Mouse (Mus musculus) kidney, adult 2 months (tissue): ENCODE data around the gene M1ap. TPM values are rescaled to one million over a fixed set of nuclear protein-coding genes. Genes with fewer than 3 reads are reported as not detected.
A peak's percentile ranks its signal among the peaks of the same experiment; 100 is the strongest.

Source experiments
- DNase-seq: peaks from one replicate; pipeline ENCODE4 v3.0.0; 2021
- H3K27ac ChIP-seq: fragments of 200-500 bp; 2 replicates; pipeline ENCODE4 v1.5.1; 2012; ENCODE audit warnings: low read depth, low read length, control low read depth, inconsistent platforms; ENCODE audit not compliant: insufficient read depth
- H3K27me3 ChIP-seq: fragments of 200-500 bp; replicated peaks from 2 replicates; pipeline ENCODE4 v1.6.1; 2012; ENCODE audit warnings: mild to moderate bottlenecking, moderate library complexity, low read length, inconsistent platforms; ENCODE audit not compliant: control insufficient read depth, insufficient read depth
- H3K36me3 ChIP-seq: fragments of 200-500 bp; 2 replicates; pipeline ENCODE4 v1.6.1; 2012; ENCODE audit warnings: mild to moderate bottlenecking, moderate library complexity, low read length, inconsistent platforms; ENCODE audit not compliant: control insufficient read depth, insufficient read depth
- H3K4me1 ChIP-seq: fragments of 200-500 bp; 2 replicates; pipeline ENCODE4 v1.6.1; 2011; ENCODE audit warnings: low read length; ENCODE audit not compliant: control insufficient read depth, insufficient read depth
- H3K4me3 ChIP-seq: fragments of 200-500 bp; 2 replicates; pipeline ENCODE4 v1.5.1; 2011; ENCODE audit warnings: mild to moderate bottlenecking, low read depth, low read length, control low read depth; ENCODE audit not compliant: insufficient read depth
- CTCF ChIP-seq: fragments of 200-500 bp; conservative IDR thresholded peaks from 2 replicates; pipeline ENCODE4 v1.5.1; 2011; ENCODE audit warnings: low read depth, mild to moderate bottlenecking, control low read depth, low read length, moderate library complexity, mixed read lengths; ENCODE audit not compliant: insufficient read depth, insufficient read length
- POLR2A ChIP-seq: fragments of 200-500 bp; IDR thresholded peaks from one replicate; pipeline ENCODE4 v1.6.1; 2011; ENCODE audit warnings: low read depth, low read length, control low read depth
- WGBS: fragments of 180-500 bp; shearing (Covaris S2); methylation state at CpG from one replicate; pipeline ENCODE4 v1.1.7; 2018; 5-methylcytosine and 5-hydroxymethylcytosine counted together
- polyA plus RNA-seq: library from polyadenylated mRNA; depleted of rRNA; stranded (reverse); fragments of >200 nt; gene quantifications from 2 replicates; pipeline ENCODE4 v1.2.3, GENCODE M21; 2012

The M1ap gene
- polyA plus RNA-seq, 1 experiment = 0.16 TPM

GRCm38 (mm10) chr6:83053136-83053960, 106.6 kb downstream of the M1ap start:
- DNase-seq = peak; percentile 15

DNA sequence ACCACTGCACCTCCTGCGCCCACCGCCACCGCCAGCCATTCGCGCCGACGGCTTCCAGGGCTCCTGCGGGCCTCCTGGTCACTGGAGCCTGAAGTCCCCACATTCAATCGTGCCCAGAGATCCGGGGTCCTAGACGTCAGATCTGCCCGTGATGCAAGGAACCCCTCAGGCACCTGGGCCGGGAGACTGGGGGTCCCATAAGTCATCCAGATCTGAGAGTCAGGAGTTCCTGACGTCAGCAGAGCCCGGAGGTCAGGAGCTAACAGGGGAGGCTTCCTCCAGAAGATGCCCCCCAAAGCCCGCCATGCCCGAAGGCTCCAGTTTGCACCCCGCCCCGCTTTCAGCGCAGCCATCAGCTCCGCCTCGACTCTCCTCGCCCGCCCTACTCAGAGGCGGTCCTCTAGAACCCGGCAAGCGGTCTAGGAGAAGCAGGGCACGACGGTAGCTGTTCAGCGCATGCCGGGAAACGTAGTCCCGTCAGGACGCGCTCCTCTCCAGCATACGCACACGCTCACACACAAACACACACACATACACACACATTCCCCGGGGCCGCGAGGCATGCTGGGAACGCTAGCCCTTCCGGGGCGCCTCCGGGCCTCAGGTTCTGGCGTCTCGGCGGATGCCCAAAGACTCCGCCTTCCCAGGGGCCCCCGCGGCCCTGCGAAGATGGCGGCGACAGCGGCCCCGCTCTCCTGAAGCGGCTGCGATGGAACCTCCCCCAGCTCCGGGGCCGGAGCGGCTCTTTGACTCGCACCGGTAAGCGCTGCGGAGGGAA, 107.6 kb downstream of the M1ap start, which contains the start of gene Aup1:
Aup1 (plus strand) TSS at position 448 of the 778 bp plus-strand sequence.
- Histone ChIP-seq H3K27ac (peak within 1 kb of the TSS; percentile 61), H3K4me1 (peaks cover 10% of the 10 kb centered on the region), H3K27me3 (no peaks in the 10 kb centered on the region), H3K36me3 (no peaks in the 10 kb centered on the region), H3K4me3 (peak within 1 kb of the TSS; percentile 79)
- peak; percentile 40 for TF ChIP-seq POLR2A
- no peak for TF ChIP-seq CTCF
- under 1% methylated on average over 64 of the region's 64 CpGs for whole genome bisulfite sequencing
- peak; percentile 99 for DNase-seq

More at GRCm38 (mm10) chr6:83053136-83053960, 106.6 kb downstream of the M1ap start:
- H3K4me3 ChIP-seq = peak overlapping the region; percentile 79
- H3K4me1 ChIP-seq = peaks cover 10% of the 10 kb centered on the region
- no peak for TF ChIP-seq CTCF
- no peak for TF ChIP-seq POLR2A
- WGBS = 3% methylated on average over 26 of the region's 26 CpGs
- no peak overlapping the region for H3K27ac ChIP-seq
- no peaks in the 10 kb centered on the region for H3K36me3 ChIP-seq
- H3K27me3 ChIP-seq = no peaks in the 10 kb centered on the region

DNA sequence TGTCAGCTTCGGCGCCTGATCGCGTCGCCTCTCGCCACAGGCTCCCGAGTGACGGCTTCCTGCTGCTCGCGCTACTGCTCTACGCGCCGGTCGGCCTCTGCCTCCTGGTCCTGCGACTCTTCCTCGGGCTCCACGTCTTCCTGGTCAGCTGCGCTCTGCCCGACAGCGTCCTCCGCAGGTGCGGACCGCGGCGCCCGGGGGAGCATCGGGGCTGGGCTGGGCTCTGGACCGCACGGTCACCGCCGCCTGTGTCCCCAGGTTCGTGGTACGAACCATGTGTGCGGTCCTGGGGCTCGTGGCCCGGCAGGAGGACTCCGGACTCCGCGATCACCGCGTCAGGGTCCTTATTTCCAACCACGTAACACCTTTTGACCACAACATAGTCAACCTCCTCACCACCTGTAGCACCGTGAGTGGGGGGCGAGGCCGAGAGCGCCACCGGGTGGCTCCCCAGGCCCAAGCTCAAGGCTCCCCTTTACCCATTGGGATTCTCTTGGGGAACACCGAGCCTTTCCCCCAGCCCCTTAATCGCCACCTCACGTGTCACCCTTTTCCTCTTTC, 108.2 kb downstream of the M1ap start, which contains the start of gene Htra2:
Htra2 (minus strand) TSS at position 403 of the 561 bp plus-strand sequence.
- no peak for DNase-seq
- peaks cover 10% of the 10 kb centered on the region for H3K4me1 ChIP-seq
- no peaks in the 10 kb centered on the region for H3K36me3 ChIP-seq
- H3K27me3 ChIP-seq = no peaks in the 10 kb centered on the region
- H3K4me3 ChIP-seq = peak within 1 kb of the TSS; percentile 79
- peak within 1 kb of the TSS; percentile 61 for H3K27ac ChIP-seq
- TF ChIP-seq CTCF (peak; percentile 30; the same call in 1 of the 2 replicates), POLR2A (no peak)
- WGBS = under 1% methylated on average over 50 of the region's 50 CpGs

- H3K27ac ChIP-seq = no peak within 1 kb of the TSS
- peak; percentile 91 for DNase-seq
- peaks cover 10% of the 10 kb centered on the region for H3K4me1 ChIP-seq
- no peak for TF ChIP-seq CTCF
- TF ChIP-seq POLR2A = no peak
- WGBS = 36% methylated on average over 3 of the region's 3 CpGs
- no peaks in the 10 kb centered on the region for H3K36me3 ChIP-seq
- peak within 1 kb of the TSS; percentile 9; the same call in 1 of the 2 replicates for H3K4me3 ChIP-seq
- H3K27me3 ChIP-seq = no peaks in the 10 kb centered on the region
Measured at GRCm38 (mm10) chr6:83057790-83058189, 111.1 kb downstream of the M1ap start, which contains the start of gene Dqx1. Gene Dqx1 (plus strand): TSS chr6:83057844.

GRCm38 (mm10) chr6:83058725-83059124, 112.0 kb downstream of the M1ap start:
- 81% methylated on average over 2 of the region's 2 CpGs for WGBS
- DNase-seq = no peak
- Histone ChIP-seq H3K27me3 (no peaks in the 10 kb centered on the region), H3K4me1 (peaks cover 5% of the 10 kb centered on the region; the same call in 1 of the 2 replicates), H3K27ac (no peak overlapping the region), H3K4me3 (no peak overlapping the region), H3K36me3 (no peaks in the 10 kb centered on the region)
- TF ChIP-seq CTCF (no peak), POLR2A (no peak)

GRCm38 (mm10) chr6:83065995-83066394, 119.3 kb downstream of the M1ap start:
- Histone ChIP-seq H3K36me3 (no peaks in the 10 kb centered on the region), H3K4me3 (no peak overlapping the region), H3K27ac (no peak overlapping the region), H3K4me1 (no peaks in the 10 kb centered on the region), H3K27me3 (peaks cover 19% of the 10 kb centered on the region)
- no peak for TF ChIP-seq CTCF
- no peak for TF ChIP-seq POLR2A
- 76% methylated on average over 8 of the region's 8 CpGs for WGBS
- no peak for DNase-seq
